Mouse (Mus musculus) lung, embryonic 14.5 days (tissue): ENCODE measurements at regions not wholly inside any gene's neighbourhood (a gene's known extent, or its start where the extent isn't known, plus 50 kb on each side); places are given as distances from the start of the nearest gene placed in this dataset.

Experiments
- ATAC-seq: fragments of 200-750 bp; cut with Nextera tagmentation; 2 replicates; pipeline ENCODE4 v1.8.0; 2017; ENCODE audit warnings: mild to moderate bottlenecking, moderate TSS enrichment, moderate library complexity; ENCODE audit not compliant: insufficient read depth
- DNase-seq: peaks from one replicate; pipeline ENCODE4 v3.0.0-alpha.2; 2015
- H3K27ac ChIP-seq: fragments of 300-500 bp; sonication (generic); 2 replicates; pipeline ENCODE4 v1.5.1; 2014; ENCODE audit warnings: low read depth, mild to moderate bottlenecking, moderate library complexity
- H3K27me3 ChIP-seq: fragments of 300-500 bp; sonication (generic); 2 replicates; pipeline ENCODE4 v1.6.1; 2014; ENCODE audit warnings: low read length, control low read depth; ENCODE audit not compliant: insufficient read depth
- H3K36me3 ChIP-seq: fragments of 300-500 bp; sonication (generic); 2 replicates; pipeline ENCODE4 v1.6.1; 2014; ENCODE audit warnings: control low read depth; ENCODE audit not compliant: insufficient read depth
- H3K4me1 ChIP-seq: fragments of 300-500 bp; sonication (generic); 2 replicates; pipeline ENCODE4 v1.6.1; 2014; ENCODE audit warnings: antibody characterized with exemption, control low read depth; ENCODE audit not compliant: insufficient read depth
- H3K4me2 ChIP-seq: fragments of 300-500 bp; sonication (generic); 2 replicates; pipeline ENCODE4 v1.6.1; 2014; ENCODE audit warnings: mild to moderate bottlenecking
- H3K4me3 ChIP-seq: fragments of 300-500 bp; sonication (generic); 2 replicates; pipeline ENCODE4 v1.5.1; 2014; ENCODE audit warnings: low read depth, low read length
- H3K9ac ChIP-seq: fragments of 300-500 bp; sonication (generic); 2 replicates; pipeline ENCODE4 v1.6.1; 2014
- H3K9me3 ChIP-seq: fragments of 300-500 bp; sonication (generic); 2 replicates; pipeline ENCODE4 v1.6.1; 2016; ENCODE audit warnings: low read depth, low read length, control low read depth
- CTCF ChIP-seq: IDR thresholded peaks from 2 replicates; pipeline ENCODE4 v1.5.1; 2016; ENCODE audit warnings: antibody characterized with exemption, low read depth
- WGBS: fragments of 180-500 bp; shearing (Covaris S2); extraction: QIAGEN DNeasy Blood & Tissue Kit; methylation state at CpG from one replicate; pipeline ENCODE4 v1.1.7; 2014; 5-methylcytosine and 5-hydroxymethylcytosine counted together

- WGBS, result 49% methylated on average over 8 of the region's 8 CpGs
- Histone ChIP-seq H3K4me1 (peaks cover 12% of the 10 kb centered on the region; the same call in 1 of the 2 replicates), H3K9me3 (no peaks in the 10 kb centered on the region), H3K36me3 (no peaks in the 10 kb centered on the region), H3K27me3 (0 out of 2 replicates have a peak, but pooled peaks cover 3% of the 10 kb centered on the region), H3K27ac (no peak overlapping the region), H3K4me3 (no peak overlapping the region), H3K4me2 (no peak overlapping the region), H3K9ac (no peak overlapping the region)
- ATAC-seq (no peak), DNase-seq (no peak)
- TF ChIP-seq CTCF, result no peak
Measured at GRCm38 (mm10) chr8:44692036-44692688, 243.1 kb upstream of the Fat1 start.

GRCm38 (mm10) chr8:44694861-44695260 lies 240.4 kb upstream of the Fat1 start:
- H3K36me3 ChIP-seq, result no peaks in the 10 kb centered on the region
- peak overlapping the region; percentile 16; the same call in 1 of the 2 replicates for H3K4me2 ChIP-seq
- H3K27ac ChIP-seq, result no peak overlapping the region
- no peak for TF ChIP-seq CTCF
- no peak overlapping the region for H3K9ac ChIP-seq
- no peak overlapping the region for H3K4me3 ChIP-seq
- peaks cover 14% of the 10 kb centered on the region; the same call in 1 of the 2 replicates for H3K4me1 ChIP-seq
- H3K9me3 ChIP-seq, result no peaks in the 10 kb centered on the region
- 17% methylated on average over 9 of the region's 9 CpGs for WGBS
- DNase-seq (peak; percentile 42), ATAC-seq (no peak)
- H3K27me3 ChIP-seq, result 0 out of 2 replicates have a peak, but pooled peaks cover 3% of the 10 kb centered on the region

GRCm38 (mm10) chr8:44696066-44696853 lies 239.0 kb upstream of the Fat1 start:
- 24% methylated on average over 9 of the region's 9 CpGs for WGBS
- Histone ChIP-seq H3K4me2 (no peak overlapping the region), H3K36me3 (no peaks in the 10 kb centered on the region), H3K4me3 (no peak overlapping the region), H3K4me1 (peaks cover 14% of the 10 kb centered on the region; the same call in 1 of the 2 replicates), H3K9ac (no peak overlapping the region), H3K27me3 (0 out of 2 replicates have a peak, but pooled peaks cover 3% of the 10 kb centered on the region), H3K9me3 (no peaks in the 10 kb centered on the region), H3K27ac (no peak overlapping the region)
- TF ChIP-seq CTCF, result no peak
- DNase-seq (peak; percentile 87), ATAC-seq (peak; percentile 39; the same call in 1 of the 2 replicates)

- DNase-seq (peak; percentile 57), ATAC-seq (peak; percentile 45; the same call in 1 of the 2 replicates)
- Histone ChIP-seq H3K9ac (no peak overlapping the region), H3K4me1 (peaks cover 10% of the 10 kb centered on the region; the same call in 1 of the 2 replicates), H3K36me3 (no peaks in the 10 kb centered on the region), H3K9me3 (no peaks in the 10 kb centered on the region), H3K4me2 (no peak overlapping the region), H3K4me3 (no peak overlapping the region), H3K27me3 (no peaks in the 10 kb centered on the region), H3K27ac (no peak overlapping the region)
- peak; percentile 30 for TF ChIP-seq CTCF
- whole genome bisulfite sequencing, result 43% methylated on average over 18 of the region's 18 CpGs
Measured at GRCm38 (mm10) chr8:44699384-44700105, 235.7 kb upstream of the Fat1 start.

GRCm38 (mm10) chr8:44704595-44705265 lies 230.5 kb upstream of the Fat1 start:
- H3K4me2 ChIP-seq, result no peak overlapping the region
- no peaks in the 10 kb centered on the region for H3K36me3 ChIP-seq
- H3K9ac ChIP-seq, result no peak overlapping the region
- no peak for ATAC-seq
- no peak overlapping the region for H3K4me3 ChIP-seq
- H3K4me1 ChIP-seq, result 0 out of 2 replicates have a peak, but pooled peaks cover 3% of the 10 kb centered on the region
- TF ChIP-seq CTCF, result no peak
- H3K27me3 ChIP-seq, result no peaks in the 10 kb centered on the region
- no peaks in the 10 kb centered on the region for H3K9me3 ChIP-seq
- H3K27ac ChIP-seq, result no peak overlapping the region
- peak; percentile 35 for DNase-seq
- 67% methylated on average over 9 of the region's 9 CpGs for whole genome bisulfite sequencing

- WGBS, result 34% methylated on average over 7 of the region's 7 CpGs
- no peak overlapping the region for H3K4me3 ChIP-seq
- DNase-seq (no peak), ATAC-seq (no peak; the same call in 1 of the 2 replicates)
- H3K4me1 ChIP-seq, result 0 out of 2 replicates have a peak, but pooled peaks cover 3% of the 10 kb centered on the region
- no peaks in the 10 kb centered on the region for H3K36me3 ChIP-seq
- H3K9ac ChIP-seq, result no peak overlapping the region
- no peaks in the 10 kb centered on the region for H3K9me3 ChIP-seq
- no peaks in the 10 kb centered on the region for H3K27me3 ChIP-seq
- TF ChIP-seq CTCF, result no peak
- H3K4me2 ChIP-seq, result no peak overlapping the region
- no peak overlapping the region for H3K27ac ChIP-seq
Measured at GRCm38 (mm10) chr8:44708659-44709170, 226.5 kb upstream of the Fat1 start.
